Mouse (Mus musculus): Measurements from ENCODE around the gene Spata21. TPM values are rescaled to one million over a fixed set of nuclear protein-coding genes. Genes with fewer than 3 reads are reported as not detected.

Spata21 gene
- polyA plus RNA-seq, 1 experiment from 2014 or later: 0.19 TPM

DNA sequence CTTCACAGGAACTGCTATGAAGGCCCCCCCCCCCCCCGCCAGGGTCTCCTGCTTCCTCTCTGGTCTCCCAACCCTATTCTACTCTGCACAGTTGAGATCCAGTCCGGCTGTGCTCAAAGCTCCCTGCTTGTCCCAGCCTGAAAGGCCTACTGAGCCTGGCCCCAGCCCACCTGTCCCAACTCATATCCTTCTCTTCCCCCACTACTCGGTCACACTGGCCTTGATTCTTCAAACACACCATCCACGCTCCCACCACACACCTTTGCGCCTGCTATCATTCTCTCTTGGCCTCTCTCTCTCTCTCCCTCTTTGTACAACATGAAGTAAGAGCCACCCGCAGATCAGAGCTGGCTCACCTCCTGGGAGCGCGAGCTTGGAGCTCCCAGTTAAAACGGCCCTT lies 29.3 kb upstream of the Spata21 start:
- no peak overlapping the region for H3K27ac ChIP-seq (ENCODE audit: low read depth, low read length)
- H3K4me2 ChIP-seq (ENCODE audit: low read length): no peak overlapping the region

DNA sequence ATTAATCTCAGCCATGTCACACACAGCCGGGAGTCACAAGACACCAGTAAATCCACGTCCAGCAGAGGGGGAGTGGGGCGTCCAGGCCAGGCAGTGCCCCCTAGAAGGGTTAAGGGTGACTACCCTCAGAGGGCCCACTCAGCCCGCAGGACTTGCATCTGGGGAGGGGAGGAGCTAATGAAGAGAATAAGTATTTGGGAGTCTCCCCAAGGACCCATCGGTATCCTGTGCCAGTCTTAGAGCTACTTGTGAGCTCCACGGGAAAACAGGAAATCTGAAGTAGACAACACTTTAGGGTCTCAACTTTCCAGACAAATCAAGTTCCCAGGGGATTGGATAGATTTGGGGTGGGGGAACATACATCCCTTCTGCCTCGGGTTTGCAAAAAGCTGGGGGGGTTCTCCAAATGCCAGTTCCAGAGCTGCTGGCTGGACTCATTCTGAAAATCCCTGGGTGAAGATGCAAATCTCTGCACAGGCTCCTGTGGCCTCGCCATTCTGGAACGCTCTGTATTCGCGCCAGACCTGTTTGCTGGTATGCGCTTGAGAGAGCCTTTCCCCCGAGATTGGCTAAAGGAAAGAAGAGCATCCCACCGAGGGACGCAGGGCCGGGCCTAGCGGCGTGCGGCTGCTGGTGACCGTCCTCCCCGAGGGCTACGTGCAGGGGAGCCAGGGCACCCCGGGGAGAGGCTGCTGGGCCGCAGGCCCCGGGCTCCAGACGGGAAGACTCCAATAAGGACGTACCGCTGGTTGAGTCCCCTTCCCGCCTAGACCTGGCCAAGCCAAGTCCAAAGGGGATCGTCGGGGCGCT lies 28.3 kb upstream of the Spata21 start:
- ATAC-seq: no peak

More for the DNA sequence above, 29.3 kb upstream of the Spata21 start:
- WGBS: 78% methylated on average over 9 of the region's 9 CpGs
- DNase-seq (ENCODE audit: low spot score) (no peak), ATAC-seq (no peak)
- H3K9ac ChIP-seq (ENCODE audit: low read length): no peak overlapping the region
- no peak overlapping the region for H3K4me3 ChIP-seq (ENCODE audit: low read depth, low read length)
- no peaks in the 10 kb centered on the region; the same call in 1 of the 2 replicates for H3K36me3 ChIP-seq (ENCODE audit: control insufficient read depth, insufficient read depth, low read length)
- peaks cover 9% of the 10 kb centered on the region for H3K4me1 ChIP-seq (ENCODE audit: control insufficient read depth, insufficient read depth, low read length)
- no peaks in the 10 kb centered on the region for H3K27me3 ChIP-seq (replicated peaks; ENCODE audit: control insufficient read depth, insufficient read depth, low read length)
- H3K9me3 ChIP-seq (replicated peaks; ENCODE audit: control insufficient read depth, low read length): no peaks in the 10 kb centered on the region

DNA sequence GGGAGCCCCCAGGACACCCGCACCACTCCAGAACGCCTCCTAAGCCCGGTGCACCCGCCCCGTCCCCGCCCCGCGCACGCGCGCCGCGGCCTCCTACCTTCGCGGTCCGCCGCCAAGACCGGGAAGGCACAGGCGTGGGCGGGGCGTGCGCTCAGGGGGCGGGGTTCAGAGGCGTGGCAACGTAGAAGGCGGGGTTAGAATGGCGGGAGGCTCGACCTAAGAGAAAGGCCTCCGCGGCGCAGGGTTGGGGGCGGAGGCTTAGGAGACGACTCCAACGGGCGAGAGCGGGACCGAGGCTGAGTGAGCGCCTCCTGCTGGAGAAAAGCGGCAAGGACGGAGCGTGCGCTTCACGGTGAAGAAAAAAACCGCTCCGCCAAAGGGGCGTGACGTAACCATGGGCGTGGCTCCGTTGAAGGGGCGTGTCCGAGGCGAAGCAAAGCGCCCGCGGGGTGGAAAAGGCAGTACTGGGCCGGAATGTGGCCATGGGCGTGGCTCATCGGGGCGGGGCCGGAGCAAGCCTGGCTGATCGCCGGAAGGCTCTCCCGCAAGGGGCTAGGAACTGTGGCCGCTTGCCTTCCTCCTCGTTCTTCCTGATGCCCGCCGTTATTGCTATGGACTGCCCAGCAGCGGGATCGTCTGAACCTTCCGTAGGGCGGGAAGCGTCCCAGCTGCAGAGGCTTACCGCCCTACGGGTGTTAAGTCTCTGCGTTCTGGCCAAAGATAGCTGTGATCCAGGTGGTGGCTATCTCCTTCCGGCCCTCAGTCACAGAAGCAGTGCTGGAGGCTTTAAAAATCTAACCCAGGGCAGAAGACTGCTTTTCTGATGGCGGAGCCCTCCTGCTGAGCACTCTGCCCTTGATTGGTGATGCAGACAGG lies 27.5 kb upstream of the Spata21 start, which contains the start of gene Crocc:
TSS of gene Crocc (minus strand) at position 125 of the 876 bp plus-strand sequence.
- H3K9ac ChIP-seq (ENCODE audit: low read length): peak within 1 kb of the TSS; percentile 79
- peak within 1 kb of the TSS; percentile 54 for H3K4me3 ChIP-seq (ENCODE audit: low read depth, low read length)
- WGBS: under 1% methylated on average over 77 of the region's 77 CpGs
- H3K27ac ChIP-seq (ENCODE audit: low read depth, low read length): peak within 1 kb of the TSS; percentile 90
- H3K4me2 ChIP-seq (ENCODE audit: low read length): peak within 1 kb of the TSS; percentile 81
- peaks cover 5% of the 10 kb centered on the region for H3K4me1 ChIP-seq (ENCODE audit: control insufficient read depth, insufficient read depth, low read length)
- DNase-seq (ENCODE audit: low spot score) (peak; percentile 99), ATAC-seq (peak; percentile 94)
- no peaks in the 10 kb centered on the region for H3K9me3 ChIP-seq (replicated peaks; ENCODE audit: control insufficient read depth, low read length)
- H3K27me3 ChIP-seq (replicated peaks; ENCODE audit: control insufficient read depth, insufficient read depth, low read length): no peaks in the 10 kb centered on the region
- peaks cover 3% of the 10 kb centered on the region for H3K36me3 ChIP-seq (ENCODE audit: control insufficient read depth, insufficient read depth, low read length)

More for the DNA sequence above, 28.3 kb upstream of the Spata21 start:
- no peaks in the 10 kb centered on the region for H3K27me3 ChIP-seq (replicated peaks; ENCODE audit: control insufficient read depth, insufficient read depth, low read length)
- H3K4me2 ChIP-seq (ENCODE audit: low read length): peak overlapping the region; percentile 81
- peak overlapping the region; percentile 90 for H3K27ac ChIP-seq (ENCODE audit: low read depth, low read length)
- WGBS: 2% methylated on average over 32 of the region's 32 CpGs
- H3K4me3 ChIP-seq (ENCODE audit: low read depth, low read length): peak overlapping the region; percentile 54
- H3K4me1 ChIP-seq (ENCODE audit: control insufficient read depth, insufficient read depth, low read length): peaks cover 5% of the 10 kb centered on the region
- no peaks in the 10 kb centered on the region; the same call in 1 of the 2 replicates for H3K36me3 ChIP-seq (ENCODE audit: control insufficient read depth, insufficient read depth, low read length)
- H3K9me3 ChIP-seq (replicated peaks; ENCODE audit: control insufficient read depth, low read length): no peaks in the 10 kb centered on the region
- no peak for DNase-seq (ENCODE audit: low spot score)
- H3K9ac ChIP-seq (ENCODE audit: low read length): peak overlapping the region; percentile 79

DNA sequence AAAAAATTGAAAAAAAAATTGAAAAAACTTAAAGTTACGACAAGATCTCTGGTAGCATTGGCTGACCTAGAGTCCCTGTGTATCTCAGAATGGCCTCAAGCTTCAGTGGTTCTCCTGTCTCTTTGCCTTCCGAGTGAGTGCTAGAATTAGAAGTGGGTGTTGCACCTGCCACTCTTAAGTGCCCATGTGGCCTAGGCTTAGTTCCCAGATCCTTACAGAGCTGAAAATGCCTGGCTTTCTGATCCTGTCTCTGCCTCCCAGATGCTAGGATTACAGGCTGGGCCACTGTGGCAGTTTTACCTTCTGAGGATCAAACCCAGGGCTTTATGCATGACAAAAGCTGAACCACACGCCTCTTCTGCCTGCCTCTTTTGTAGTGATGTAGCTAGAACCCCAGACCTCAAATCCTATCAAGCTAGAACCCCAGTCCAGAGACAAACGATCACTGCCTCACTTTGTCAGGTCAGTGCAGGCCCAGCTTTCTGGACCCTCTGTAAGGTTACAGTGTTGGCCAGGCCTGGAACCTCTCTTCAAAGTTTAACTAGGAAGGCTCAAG lies 24.0 kb upstream of the Spata21 start:
- Histone ChIP-seq H3K27me3 (replicated peaks; ENCODE audit: control insufficient read depth, insufficient read depth, low read length) (no peaks in the 10 kb centered on the region), H3K4me3 (ENCODE audit: low read depth, low read length) (no peak overlapping the region), H3K9me3 (replicated peaks; ENCODE audit: control insufficient read depth, low read length) (no peaks in the 10 kb centered on the region), H3K9ac (ENCODE audit: low read length) (no peak overlapping the region), H3K36me3 (ENCODE audit: control insufficient read depth, insufficient read depth, low read length) (peaks cover 38% of the 10 kb centered on the region), H3K4me2 (ENCODE audit: low read length) (no peak overlapping the region), H3K27ac (ENCODE audit: low read depth, low read length) (no peak overlapping the region), H3K4me1 (ENCODE audit: control insufficient read depth, insufficient read depth, low read length) (peaks cover 5% of the 10 kb centered on the region)
- DNase-seq (ENCODE audit: low spot score) (no peak), ATAC-seq (no peak)
- 83% methylated on average over 4 of the region's 4 CpGs for WGBS

DNA sequence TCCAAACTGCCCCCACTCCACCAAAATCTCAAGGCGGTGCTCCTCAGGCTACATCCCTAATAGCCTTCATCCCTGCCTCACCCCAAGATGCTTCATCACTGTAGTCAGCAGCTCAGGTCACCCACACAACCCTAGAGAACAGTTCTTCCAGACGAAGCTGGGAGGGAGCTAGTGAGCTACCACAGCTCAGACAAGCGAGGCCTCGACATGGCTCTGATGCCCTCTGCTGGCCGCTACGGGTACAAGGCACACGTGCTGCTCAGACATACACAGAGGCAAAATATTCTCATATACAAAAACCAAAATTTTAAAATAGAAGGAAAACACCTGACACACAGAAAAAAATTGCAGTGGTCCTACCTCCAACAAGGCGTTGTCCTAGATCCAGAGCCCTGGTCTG lies 23.0 kb upstream of the Spata21 start:
- peaks cover 47% of the 10 kb centered on the region for H3K36me3 ChIP-seq (ENCODE audit: control insufficient read depth, insufficient read depth, low read length)
- H3K9ac ChIP-seq (ENCODE audit: low read length): no peak overlapping the region
- DNase-seq (ENCODE audit: low spot score): peak; percentile 95
- H3K4me2 ChIP-seq (ENCODE audit: low read length): no peak overlapping the region
- no peaks in the 10 kb centered on the region for H3K4me1 ChIP-seq (ENCODE audit: control insufficient read depth, insufficient read depth, low read length)
- no peak overlapping the region for H3K4me3 ChIP-seq (ENCODE audit: low read depth, low read length)
- H3K27me3 ChIP-seq (replicated peaks; ENCODE audit: control insufficient read depth, insufficient read depth, low read length): no peaks in the 10 kb centered on the region
- H3K27ac ChIP-seq (ENCODE audit: low read depth, low read length): no peak overlapping the region
- peak; percentile 27 for ATAC-seq
- 4% methylated on average over 8 of the region's 8 CpGs for WGBS
- H3K9me3 ChIP-seq (replicated peaks; ENCODE audit: control insufficient read depth, low read length): no peaks in the 10 kb centered on the region

DNA sequence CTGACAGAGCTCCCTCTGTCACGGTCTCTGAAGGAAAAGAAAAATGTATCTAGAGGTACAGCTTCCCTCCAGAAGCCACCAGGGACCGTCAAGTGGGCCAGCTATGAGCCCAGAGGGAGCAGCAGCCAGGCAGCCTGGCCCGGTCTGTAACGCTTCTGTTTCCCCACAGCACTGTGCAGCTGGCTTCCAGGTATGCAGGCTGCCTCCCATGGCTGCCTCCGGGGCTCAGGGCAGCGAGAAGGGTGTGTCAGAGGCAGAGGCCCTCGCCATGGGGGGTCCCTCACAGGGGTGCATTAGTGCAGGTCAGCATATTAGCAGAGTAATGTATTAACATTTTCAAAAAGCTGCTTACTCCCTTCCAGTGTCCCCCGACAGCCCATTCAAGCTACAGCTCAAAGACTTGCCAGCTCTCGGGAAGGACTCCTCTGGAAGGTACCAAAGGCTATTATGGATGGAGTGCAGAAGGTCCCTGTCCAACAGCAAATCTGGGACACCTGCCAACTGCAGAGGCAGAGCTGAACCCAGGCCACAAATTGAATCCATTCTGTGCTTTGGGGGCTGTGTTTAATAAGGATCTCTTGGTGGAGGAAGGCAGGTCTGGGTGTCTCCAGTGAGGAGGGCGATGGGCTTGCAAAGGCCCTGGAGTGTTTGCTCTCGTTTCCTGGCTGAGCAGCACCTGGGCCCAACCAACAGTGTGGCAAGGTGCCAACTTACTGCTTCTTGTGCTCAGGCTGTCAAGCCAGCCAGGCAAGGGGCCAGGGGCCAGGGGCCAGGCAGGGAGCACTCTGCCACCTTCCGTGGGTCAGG lies 21.2 kb upstream of the Spata21 start:
- peaks cover 65% of the 10 kb centered on the region for H3K36me3 ChIP-seq (ENCODE audit: control insufficient read depth, insufficient read depth, low read length)
- no peaks in the 10 kb centered on the region for H3K27me3 ChIP-seq (replicated peaks; ENCODE audit: control insufficient read depth, insufficient read depth, low read length)
- H3K4me2 ChIP-seq (ENCODE audit: low read length): no peak overlapping the region
- ATAC-seq (no peak), DNase-seq (ENCODE audit: low spot score) (no peak)
- 73% methylated on average over 12 of the region's 12 CpGs for WGBS
- no peak overlapping the region for H3K27ac ChIP-seq (ENCODE audit: low read depth, low read length)
- no peaks in the 10 kb centered on the region for H3K9me3 ChIP-seq (replicated peaks; ENCODE audit: control insufficient read depth, low read length)
- no peak overlapping the region for H3K4me3 ChIP-seq (ENCODE audit: low read depth, low read length)
- 0 out of 2 replicates have a peak overlapping the region, but pooled peaks have one; percentile 8 for H3K9ac ChIP-seq (ENCODE audit: low read length)
- no peaks in the 10 kb centered on the region for H3K4me1 ChIP-seq (ENCODE audit: control insufficient read depth, insufficient read depth, low read length)

DNA sequence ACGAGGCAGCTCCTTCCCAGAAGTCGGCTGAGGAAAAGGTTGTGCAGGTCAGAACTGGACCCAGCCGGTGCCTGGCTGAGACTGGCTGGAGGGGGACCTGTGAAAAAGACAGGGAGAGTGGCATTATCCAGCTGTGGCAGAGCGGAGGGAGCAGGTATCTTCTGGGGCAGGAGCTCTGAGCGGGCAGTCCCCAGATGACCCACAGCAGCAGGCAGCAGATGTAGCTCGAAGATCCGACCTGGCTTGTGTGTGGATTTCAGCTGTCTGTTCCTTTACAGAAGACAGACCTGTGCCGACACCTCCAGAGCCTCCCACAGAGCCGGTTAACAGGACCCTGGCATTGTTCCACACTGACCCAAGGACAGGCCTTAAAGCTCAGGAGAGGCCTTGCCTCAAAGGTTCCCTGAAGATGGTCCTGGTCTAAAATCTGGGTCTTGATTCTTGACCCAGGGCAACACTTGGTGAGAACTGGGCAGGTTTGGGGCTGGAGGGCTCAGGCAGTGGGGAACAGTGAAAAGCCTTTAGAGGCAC lies 20.6 kb upstream of the Spata21 start:
- H3K27me3 ChIP-seq (replicated peaks; ENCODE audit: control insufficient read depth, insufficient read depth, low read length): no peaks in the 10 kb centered on the region
- 0 out of 2 replicates have a peak overlapping the region, but pooled peaks have one; percentile 8 for H3K9ac ChIP-seq (ENCODE audit: low read length)
- no peak overlapping the region for H3K4me2 ChIP-seq (ENCODE audit: low read length)
- H3K9me3 ChIP-seq (replicated peaks; ENCODE audit: control insufficient read depth, low read length): no peaks in the 10 kb centered on the region
- WGBS: 85% methylated on average over 9 of the region's 9 CpGs
- no peak for DNase-seq (ENCODE audit: low spot score)
- H3K27ac ChIP-seq (ENCODE audit: low read depth, low read length): no peak overlapping the region
- no peaks in the 10 kb centered on the region for H3K4me1 ChIP-seq (ENCODE audit: control insufficient read depth, insufficient read depth, low read length)
- no peak for ATAC-seq
- H3K36me3 ChIP-seq (ENCODE audit: control insufficient read depth, insufficient read depth, low read length): peaks cover 72% of the 10 kb centered on the region
- H3K4me3 ChIP-seq (ENCODE audit: low read depth, low read length): no peak overlapping the region

DNA sequence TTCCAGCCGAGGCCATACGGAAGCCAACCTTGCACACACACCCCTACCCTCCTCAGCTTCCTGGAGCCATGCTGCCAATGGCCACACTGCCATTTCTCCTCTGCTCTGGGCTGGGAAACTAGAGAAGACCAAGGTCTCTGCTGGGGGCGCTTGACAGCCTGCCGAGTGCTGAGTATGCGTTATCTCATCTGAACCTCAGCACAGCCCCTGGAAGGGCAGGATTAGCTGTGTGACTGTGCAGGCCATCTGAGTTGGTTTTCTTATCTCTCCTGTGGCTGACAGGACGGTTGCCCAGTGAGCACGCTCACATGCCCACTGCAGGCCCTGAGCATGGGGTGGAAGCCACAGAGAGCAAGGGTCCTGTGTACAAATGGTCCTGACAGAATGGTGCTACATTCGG lies 19.5 kb upstream of the Spata21 start:
- no peak for ATAC-seq
- 92% methylated on average over 8 of the region's 8 CpGs for WGBS
- peaks cover 82% of the 10 kb centered on the region for H3K36me3 ChIP-seq (ENCODE audit: control insufficient read depth, insufficient read depth, low read length)

More for the DNA sequence above, 19.5 kb upstream of the Spata21 start:
- Histone ChIP-seq H3K4me2 (ENCODE audit: low read length) (no peak overlapping the region), H3K9me3 (replicated peaks; ENCODE audit: control insufficient read depth, low read length) (no peaks in the 10 kb centered on the region), H3K9ac (ENCODE audit: low read length) (no peak overlapping the region), H3K27me3 (replicated peaks; ENCODE audit: control insufficient read depth, insufficient read depth, low read length) (no peaks in the 10 kb centered on the region), H3K4me1 (ENCODE audit: control insufficient read depth, insufficient read depth, low read length) (no peaks in the 10 kb centered on the region), H3K4me3 (ENCODE audit: low read depth, low read length) (no peak overlapping the region), H3K27ac (ENCODE audit: low read depth, low read length) (no peak overlapping the region)
- DNase-seq (ENCODE audit: low spot score): no peak
